Mouse (Mus musculus) adrenal gland, postnatal 14 days (tissue): Measurements from ENCODE around the gene Ttc13. TPM values are rescaled to one million over a fixed set of nuclear protein-coding genes. Genes with fewer than 3 reads are reported as not detected.

Source experiments
- DNase-seq: peaks from one replicate; pipeline ENCODE4 v3.0.0; 2021; ENCODE audit warnings: mixed read lengths
- long read RNA-seq, 2 experiments: library from polyadenylated mRNA; stranded (forward); transcript quantifications; one replicate each; pipeline ENCODE4 v2.0.0; 2021
- total RNA-seq: library from RNA; stranded (reverse); gene quantifications from 2 replicates; pipeline ENCODE4 v1.2.3, GENCODE M21; 2021

The Ttc13 gene
- 45.7 and 46.7 TPM in 2 replicates for total RNA-seq
- long read RNA-seq, experiment 1, transcript Ttc13-203 (21 exons, 3,148 nt), result major isoform, 29 of 89 reads
- long read RNA-seq, experiment 1, partial matches to known transcripts, result 7 of 89 reads
- long read RNA-seq, experiment 1, other reads (novel, unspliced or antisense), result 45 of 89 reads
- long read RNA-seq, experiment 2, transcript Ttc13-203 (21 exons, 3,148 nt), result major isoform, 9 of 48 reads
- long read RNA-seq, experiment 2, transcript Ttc13-212 (19 exons, 2,905 nt), result minor isoform, 5 of 48 reads
- long read RNA-seq, experiment 2, partial matches to known transcripts, result 2 of 48 reads
- long read RNA-seq, experiment 2, other reads (novel, unspliced or antisense), result 30 of 48 reads

DNA sequence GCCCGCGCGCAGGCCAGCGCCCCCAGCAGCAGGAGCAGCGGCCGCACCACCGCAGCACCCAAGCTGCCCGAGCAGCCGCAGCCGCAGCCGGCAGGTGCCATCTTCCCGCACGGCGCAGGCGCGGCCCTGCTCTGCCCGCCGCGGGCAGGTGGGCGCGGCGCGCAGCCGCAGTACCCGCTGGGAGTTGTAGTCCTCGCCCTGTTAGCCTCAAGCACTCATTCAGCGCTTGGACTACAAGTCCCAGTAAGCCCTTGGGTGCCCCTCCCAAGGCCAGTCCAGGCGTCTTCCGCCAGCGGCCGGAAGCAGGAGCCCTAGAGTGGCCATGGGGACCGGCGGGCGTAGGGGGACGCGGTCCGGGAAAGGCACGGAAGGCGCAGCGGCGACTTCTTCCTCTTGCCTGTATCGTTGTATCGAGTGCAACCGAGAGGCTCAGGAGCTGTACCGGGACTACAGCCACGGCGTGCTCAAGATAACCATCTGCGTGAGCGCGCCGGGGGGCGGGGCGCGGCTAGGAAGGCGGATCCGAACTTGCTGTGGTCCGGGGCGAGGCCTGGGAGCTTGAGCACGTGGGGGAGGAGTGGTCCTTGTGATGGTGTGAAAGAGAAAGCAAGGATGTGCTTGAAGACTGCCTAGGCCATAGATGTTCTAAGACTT is at the start of gene Ttc13, which contains the start of gene Arv1:
TSS of gene Ttc13 (minus strand) at position 122 of the 654 bp plus-strand sequence.
TSS of gene Arv1 (plus strand) at position 278 of the 654 bp plus-strand sequence.
- peak; percentile 97 for DNase-seq

DNA sequence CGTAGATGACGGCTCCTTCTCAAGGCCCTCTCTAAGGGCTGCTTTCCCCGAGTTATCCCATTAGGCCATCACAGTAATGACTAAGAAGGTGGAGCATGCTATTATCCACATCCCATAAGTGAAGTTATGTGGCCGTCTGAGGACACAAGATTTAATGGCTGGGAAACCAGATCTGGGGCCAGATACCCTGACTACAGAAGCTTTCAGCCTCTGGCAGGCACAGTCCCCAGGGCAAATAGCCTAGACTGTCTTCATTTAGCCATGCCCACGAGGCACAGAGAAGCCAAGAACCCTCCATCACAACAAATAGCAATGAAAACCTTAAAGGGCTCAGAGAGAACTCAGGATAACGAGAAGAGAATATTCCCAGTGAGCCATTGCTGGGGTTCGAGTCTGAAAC is 41.3 kb upstream of the Ttc13 start:
- DNase-seq, result no peak

DNA sequence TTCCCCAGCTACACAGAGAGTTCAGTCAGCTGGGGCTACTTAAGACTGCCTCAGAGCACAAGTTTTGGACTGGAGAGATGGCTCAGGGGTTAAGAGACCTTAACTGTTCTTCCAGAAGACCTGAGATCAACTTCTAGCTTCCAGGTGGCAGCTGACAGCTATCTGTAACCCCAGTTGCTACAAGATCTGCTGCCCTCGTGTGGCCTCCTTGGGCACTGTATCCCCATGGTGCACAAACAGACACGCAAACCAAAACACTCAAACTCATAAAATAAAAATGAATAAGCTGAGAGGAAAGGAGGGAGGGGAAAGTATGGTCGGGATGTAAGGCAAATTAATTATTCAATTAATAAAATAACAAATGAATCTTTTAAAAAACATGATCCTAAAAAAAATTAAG is 36.8 kb upstream of the Ttc13 start:
- DNase-seq, result peak; percentile 60

DNA sequence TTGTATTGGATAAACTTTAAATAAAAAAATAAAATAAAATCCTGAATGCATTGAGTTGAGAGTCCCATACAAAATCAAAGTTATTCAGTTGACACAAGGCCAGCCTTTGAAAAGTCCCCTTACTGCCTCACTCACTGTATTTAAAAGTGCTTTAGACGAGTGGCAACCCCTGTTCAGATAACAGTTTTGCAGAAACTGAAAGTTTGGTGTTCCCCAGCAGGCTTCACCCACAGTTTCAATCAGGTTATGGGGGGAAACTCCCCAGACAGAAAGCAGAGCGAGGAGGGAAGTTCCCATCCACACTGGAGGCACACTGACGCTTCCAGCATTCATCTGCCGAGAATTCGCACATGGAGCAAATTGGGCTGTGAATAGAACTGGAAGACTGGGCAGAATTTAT is 34.8 kb upstream of the Ttc13 start:
- no peak for DNase-seq

DNA sequence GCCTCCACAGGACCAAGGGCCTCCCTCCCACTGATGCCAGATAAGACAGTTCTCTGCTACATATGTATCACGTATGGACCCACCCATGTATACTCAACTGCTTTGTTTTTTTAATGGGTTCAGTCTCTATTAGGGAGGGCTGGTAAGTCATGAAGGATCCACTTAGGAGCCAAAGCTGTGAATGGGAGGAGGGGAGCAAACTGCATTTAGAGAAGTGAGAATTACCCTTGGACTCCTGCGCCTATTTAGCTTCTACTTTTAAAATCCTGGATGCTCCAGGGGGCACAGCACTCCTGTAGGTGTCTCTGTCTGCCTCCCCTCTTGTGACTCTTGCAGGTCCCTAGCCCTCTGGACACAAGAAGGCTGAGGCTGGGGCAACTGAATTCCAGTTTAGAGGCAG is 34.4 kb upstream of the Ttc13 start:
- DNase-seq, result no peak

DNA sequence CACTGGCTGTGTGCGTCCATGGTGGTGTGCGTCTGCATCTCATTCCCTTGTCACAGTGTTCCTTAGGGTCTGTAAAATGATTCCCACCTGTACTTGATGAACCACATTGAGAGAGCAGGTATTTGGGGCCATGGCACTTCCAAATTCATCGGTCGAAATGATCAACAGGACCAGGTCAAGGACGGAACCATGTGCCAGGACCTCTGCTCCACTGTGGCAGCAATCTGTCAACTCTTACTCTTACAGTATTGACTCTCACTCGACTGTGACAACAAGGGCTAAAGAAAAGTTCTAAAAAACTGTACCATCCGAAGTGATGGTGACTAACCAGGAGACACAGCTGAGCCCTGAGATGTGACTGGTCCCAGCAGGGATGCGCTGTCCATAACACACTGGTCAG is 33.7 kb upstream of the Ttc13 start:
- no peak for DNase-seq

DNA sequence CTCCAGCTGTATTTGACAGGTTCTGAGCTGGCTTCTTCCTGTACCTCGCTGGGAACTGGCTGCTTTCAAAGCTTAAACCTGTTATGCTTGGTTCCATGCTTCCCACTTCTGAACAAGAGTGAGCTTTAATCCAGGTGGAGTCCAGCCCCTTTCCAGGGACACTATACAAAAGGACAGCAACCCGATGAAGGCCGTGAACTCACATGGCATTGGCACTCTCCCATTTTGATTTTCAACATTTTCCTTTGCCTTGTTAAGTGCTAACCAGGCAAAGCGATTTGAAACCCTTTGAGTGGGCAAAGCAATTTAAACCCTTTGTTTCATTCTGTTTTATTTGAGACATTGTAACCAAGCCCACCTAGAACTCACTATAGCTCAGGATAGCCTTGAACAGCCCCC is 33.0 kb upstream of the Ttc13 start:
- no peak for DNase-seq

DNA sequence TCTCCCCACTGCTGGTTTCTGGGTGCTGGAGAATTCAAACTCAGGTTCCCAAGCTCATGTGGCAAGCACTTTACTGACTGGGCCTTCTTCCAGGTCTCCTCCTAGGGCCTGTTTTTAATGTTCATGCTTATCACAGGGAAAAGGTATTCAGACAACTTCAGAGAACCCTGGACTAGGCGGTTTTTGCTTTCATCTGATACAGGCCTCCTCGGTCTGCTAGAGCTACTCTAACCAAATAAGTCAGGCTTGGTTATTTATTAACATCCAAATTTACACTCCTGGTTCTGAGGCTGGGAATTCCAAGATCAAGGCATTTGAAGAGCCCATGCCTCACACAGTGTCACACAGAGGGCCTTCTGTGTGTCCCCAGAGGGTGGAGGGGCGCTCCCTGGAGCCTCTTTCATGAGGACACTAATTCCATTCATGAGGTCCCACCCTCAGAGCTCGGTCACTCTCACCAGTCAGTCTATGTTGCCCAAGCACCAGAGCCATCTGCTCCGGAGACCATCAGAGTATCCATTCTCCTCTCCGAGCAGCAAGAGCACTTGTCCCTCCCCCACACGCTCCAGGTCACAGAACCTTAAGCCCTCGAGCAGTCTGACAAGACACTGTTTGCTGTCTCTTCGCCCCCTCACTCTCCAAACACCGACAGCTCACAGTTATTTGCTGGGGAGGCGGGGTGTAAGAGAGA is 32.5 kb upstream of the Ttc13 start:
- DNase-seq, result no peak

DNA sequence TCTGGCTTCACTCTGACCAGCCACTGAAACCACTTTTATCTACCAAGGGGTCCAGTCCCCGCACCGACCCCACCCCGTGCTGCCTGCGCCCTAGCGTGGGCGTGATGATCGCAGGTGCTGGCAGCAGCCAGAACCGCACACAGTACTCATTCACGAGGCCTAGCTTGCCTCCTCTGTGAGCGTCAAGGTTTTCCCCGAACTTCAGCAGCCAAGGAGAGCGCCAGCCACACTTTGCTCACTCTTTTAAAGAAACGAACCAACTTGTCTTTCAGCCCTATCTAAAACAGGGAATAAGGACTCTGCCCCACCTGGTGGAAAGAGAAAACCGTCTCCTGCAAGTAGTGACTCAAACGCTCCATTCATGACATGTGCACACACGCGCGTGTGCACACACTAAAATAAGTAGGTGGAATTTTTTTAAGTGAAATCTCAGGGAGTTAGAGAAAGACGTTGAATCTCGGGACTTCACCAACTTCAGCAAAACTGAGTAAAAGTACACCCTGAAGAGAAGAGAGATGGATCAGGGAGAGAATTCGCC is 30.6 kb upstream of the Ttc13 start:
- no peak for DNase-seq

DNA sequence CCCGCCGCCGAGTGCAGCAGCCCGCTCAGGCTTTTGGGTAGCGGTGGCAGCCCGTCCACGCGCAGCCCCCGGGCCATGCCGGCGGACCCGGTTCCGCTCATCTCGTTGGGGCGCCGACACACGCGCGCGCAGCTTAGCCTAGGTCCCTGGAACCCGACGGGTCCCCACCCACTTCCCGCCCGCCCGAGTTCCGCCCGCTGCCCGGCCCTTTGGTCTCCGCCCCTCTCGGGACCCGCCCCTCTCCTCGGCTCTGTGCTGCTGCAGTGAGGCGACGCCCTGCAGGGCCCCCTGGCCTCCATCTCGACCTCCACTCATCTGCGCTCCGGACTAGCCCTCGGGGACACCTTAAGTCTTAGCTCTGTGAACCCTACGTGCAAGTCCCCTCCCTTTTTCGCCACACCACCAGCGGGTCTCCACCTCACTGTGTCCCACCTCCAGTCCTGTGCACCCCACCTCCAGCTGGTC is 30.0 kb upstream of the Ttc13 start, which contains the start of gene Fam89a:
TSS of gene Fam89a (minus strand) at position 124 of the 465 bp plus-strand sequence.
- DNase-seq, result peak; percentile 78

DNA sequence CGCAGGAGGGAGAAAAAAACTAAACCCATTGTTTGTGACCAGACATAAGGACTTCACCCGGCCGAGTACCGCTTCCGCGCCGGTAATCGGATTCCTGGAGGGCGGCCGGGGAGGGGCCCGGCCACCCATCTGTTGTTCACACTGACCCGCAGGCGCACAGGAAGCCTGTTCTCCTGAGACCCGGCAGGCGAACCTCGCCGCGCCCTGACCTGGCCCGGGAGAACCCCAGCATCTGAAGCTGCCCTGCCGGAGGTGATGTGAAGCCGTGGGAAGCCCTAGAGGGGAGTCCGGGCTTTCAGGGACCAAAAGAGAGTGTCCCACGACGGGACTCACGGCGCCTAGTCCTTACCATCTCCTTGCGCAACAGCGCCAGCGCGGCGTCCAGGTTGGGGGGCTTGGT is 29.4 kb upstream of the Ttc13 start:
- DNase-seq, result peak; percentile 28

DNA sequence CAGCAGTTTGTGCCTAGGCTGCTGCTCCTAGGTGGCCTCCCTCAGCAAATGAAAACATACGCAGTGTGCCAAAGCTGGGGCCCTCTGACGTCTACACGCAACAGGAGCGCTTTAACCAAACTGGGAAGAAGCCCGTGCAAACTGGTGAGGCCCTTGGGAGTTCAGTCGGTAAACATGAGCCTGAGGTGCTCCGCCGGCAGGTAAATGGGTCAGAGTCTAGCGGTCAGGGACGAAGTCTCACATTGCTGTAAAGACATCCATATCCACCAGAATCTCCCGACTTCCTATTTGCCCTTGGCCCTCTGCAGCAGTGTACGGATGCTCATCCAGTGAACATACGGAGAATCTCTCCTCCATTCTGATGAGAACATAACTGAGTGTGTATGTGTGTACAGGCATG is 24.9 kb upstream of the Ttc13 start:
- DNase-seq, result no peak

DNA sequence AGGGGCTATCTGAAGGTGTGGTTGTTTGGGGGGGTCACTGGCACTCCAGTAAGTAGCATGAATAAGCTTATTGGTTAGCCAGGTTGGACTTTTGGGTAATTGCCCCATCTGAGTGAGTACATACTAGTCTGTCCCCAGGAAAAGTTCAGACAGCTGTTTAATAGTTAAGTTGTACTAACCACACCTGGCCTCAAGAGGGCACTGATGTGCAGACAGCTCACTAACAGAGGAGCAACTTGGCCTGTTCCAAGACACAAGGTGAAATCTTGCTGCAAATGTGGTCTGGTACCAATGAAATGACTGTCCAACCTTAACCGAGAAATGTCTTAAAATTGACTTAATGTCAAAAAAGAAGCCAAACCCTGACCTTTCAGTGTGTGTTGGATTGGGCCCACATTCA is 17.5 kb upstream of the Ttc13 start:
- DNase-seq, result no peak

DNA sequence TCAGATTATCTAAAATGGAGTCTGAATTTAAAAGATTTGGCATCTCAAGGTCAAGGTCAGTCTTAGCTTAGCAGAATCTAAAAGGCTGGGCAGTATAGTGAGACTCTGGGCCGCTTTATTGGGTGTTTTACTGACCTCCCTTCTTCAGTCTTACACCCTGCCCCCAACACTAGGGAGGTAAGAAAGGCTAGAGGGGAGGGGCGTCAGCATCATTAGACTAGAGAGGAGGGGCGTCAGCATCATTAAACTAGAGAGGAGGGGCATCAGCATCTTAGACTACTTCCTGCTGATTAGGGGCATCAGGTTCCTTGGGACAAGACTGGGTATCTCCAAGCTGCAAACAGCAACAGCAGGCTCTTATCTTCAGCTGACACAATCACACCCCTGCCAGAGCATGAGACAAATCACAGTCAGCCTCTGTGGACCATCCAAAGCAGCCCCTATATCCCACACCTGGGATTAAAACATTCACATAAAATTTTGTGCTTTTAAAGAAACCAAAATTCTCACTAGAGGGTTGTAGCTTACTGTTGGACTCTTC is 13.7 kb upstream of the Ttc13 start:
- DNase-seq, result no peak

DNA sequence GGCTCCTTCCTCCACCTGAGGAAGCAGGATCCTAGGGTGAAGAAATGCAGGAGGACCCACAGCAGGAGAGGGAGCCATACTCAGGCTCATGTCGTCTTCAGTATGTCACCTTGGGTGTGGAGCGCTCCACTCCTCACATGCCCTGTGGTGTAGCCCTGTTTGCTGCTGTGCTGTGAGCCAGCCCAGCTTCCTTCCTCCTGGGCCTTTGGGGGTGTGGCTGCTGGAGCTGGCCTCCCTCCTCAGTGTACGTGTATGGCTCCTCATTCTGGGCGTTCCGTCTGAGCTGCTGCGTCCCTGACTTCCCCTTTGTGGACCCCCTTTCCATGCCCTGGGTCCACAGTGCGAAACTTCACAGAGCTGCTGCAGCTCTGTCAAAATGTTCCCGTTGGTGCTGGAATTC is 11.0 kb upstream of the Ttc13 start:
- no peak for DNase-seq

DNA sequence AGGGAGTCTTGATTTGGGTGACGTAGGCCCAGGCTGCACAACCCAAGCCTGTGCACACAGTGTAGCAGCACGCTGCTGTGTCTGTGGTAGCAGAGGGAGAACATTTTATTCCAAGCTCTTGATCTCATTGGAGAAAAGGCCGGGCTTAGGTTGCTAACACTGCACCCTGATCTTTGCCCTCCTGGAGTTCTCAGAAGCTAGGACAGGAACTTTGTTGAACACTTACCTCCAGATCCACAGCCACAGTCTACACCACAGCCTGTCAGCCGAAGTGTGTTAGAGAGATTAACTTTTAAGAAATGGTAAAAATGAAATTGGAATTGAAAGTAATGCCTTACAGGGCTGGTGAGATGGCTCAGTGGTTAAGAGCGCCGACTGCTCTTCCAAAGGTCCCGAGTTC is 2.5 kb upstream of the Ttc13 start:
- no peak for DNase-seq

DNA sequence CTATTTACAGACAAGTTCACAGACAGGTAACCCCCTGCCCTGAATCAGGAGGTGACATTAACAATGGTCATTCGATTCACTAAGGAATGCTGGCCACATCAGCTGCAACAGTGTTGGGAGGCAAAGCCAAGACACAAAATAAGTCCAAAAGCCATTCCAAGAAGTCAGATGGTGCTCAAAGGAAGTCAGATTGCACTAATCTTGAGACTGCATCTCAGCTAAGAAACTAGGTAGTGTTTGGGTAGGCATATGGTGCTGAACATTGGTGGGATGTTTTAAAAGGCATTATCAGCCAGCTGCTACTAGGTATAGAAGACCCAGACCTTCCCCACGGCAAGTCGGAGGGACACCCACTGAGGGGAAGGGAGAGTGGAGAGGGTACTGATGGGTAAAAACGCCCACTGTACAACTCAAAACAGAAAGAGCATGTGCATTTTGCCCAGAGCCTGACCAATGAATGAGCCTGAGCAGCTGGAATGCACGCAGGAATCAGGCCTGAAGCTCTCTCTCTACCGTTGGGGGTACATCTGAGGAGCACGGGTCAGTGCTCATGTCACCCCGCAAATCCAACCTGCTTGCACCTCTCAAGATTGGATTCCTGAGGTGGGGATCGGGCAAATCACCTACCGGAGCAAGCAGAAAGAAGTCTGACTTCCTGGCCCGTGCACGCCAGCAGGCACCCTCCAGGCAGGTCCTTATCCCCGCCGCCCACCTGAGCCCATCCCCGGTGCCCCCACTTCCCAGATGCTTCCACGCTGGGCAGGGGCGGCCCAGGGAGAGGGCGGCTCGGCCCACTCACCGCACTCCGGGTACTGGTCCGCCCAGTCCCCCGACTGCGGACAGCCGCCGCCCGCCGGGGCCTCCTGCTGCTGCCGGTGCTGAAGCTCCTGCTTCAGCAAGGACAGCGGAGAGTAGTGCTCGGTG is 583 bp downstream of the Ttc13 start:
- peak; percentile 24 for DNase-seq

DNA sequence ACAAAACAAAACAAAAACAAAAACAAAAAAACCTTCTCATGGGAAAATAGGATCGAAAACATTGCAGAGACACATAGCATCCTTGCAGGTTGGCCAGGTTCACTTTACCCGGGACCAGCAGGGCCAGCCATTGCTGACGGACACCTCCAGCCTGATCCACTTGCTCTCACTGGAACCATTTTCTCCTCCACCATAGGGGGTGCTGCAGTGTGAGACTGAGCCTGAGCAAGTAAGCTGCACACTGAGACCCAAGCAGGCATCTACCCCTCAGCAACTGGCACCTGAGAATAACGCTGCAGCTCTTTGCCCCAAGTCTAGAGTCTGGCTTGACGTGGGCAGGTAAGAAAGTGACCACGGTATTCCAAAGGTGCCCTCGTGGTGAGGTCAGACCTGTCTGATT is 1.6 kb downstream of the Ttc13 start:
- no peak for DNase-seq

DNA sequence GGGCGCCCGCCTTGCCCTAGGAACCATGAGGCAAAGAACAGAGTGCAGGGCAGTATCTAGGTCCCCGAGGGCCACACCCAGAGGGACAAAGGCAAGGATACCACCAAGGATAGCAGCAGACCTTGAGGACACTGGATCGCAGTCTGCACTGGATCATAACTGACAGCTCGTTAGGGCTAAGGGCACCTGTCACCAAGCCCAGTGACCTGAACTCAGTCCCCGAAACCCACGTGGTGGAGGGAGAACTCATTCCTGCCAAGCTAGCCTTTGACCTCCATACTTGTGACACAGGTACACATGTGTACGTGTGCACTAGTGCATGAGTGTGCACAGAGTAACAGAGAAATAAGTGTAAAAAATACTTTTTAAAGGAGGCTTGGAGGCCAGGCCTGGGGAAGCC is 6.0 kb downstream of the Ttc13 start:
- DNase-seq, result peak; percentile 6

DNA sequence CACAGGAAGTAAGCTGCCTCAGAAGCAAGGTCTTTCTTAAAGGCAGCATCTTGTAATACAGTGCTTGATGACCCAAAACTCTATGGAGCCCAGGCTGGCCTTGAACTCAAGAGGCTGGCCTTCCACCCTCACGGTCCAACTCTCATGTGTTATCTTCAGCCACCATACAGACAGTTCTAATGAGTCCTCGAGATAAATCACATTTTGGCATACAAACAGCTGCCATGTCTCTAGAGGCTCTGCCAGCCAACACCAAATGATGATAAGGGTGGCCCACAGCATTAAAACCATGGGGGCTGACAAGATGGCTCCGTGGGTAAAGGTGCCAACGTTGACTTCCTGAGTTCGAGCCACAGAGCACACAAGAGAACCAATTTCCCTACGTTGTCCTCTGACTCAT is 8.6 kb downstream of the Ttc13 start:
- no peak for DNase-seq

DNA sequence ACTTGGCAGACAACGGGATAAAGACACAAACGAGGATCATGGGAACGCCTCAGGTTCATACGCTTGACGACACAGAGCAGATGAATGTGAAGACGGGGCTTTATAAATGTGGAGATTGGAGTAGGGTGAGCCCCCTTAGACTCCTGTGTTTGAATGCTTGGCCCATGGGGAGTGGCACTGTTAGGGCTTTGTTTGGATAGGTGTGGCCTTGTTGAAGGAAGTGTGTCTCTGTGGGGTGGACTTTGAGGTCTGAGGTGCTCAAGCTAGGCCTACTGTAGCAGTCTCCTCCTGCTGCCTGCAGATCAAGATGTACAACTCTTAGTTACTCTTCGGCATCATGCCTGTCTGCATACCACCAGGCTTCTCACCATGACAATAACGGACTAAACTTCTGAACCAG is 16.0 kb downstream of the Ttc13 start:
- DNase-seq, result no peak

DNA sequence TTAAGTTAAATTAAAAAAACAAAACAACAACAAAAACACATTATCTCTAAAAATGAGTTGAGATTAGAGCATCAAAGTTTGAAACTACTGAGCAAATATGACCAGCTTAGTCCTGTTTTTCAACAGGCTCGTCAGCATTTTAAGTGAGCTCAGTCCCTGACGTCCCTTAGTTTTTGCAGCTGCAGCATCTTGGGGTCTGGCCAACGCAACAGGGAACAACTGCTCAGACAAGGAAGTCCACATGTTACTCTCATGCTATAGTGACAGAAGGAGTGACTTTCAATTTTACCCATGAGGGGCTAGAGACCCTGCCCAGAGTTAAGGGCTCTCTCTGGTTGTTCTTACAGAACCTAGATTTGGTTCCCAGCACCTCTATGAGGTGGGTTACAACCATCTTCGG is 17.4 kb downstream of the Ttc13 start:
- no peak for DNase-seq
